Mouse (Mus musculus) CD4-positive helper T cell, adult 2 months (primary cell): ENCODE data around the gene Zic5.

Experiments
- DNase-seq: peaks from one replicate; pipeline ENCODE4 v3.0.0-alpha.2; 2012; ENCODE audit warnings: low read depth, missing footprints, low spot score

Gene Zic5

GRCm38 (mm10) chr14:122427654-122428053, 37.8 kb downstream of the Zic5 start:
- DNase-seq, result no peak

GRCm38 (mm10) chr14:122427204-122427560, 38.3 kb downstream of the Zic5 start:
- no peak for DNase-seq

GRCm38 (mm10) chr14:122426529-122427203, 38.8 kb downstream of the Zic5 start:
- DNase-seq, result no peak

- DNase-seq, result no peak
Observed at GRCm38 (mm10) chr14:122424441-122424840, 41.0 kb downstream of the Zic5 start.

GRCm38 (mm10) chr14:122416166-122416771, 49.2 kb downstream of the Zic5 start:
- DNase-seq, result no peak

GRCm38 (mm10) chr14:122414786-122415185, 50.7 kb downstream of the Zic5 start:
- no peak for DNase-seq

- DNase-seq, result no peak
Observed at GRCm38 (mm10) chr14:122413542-122413928, 51.9 kb downstream of the Zic5 start.

- DNase-seq, result no peak
Observed at GRCm38 (mm10) chr14:122412841-122413541, 52.5 kb downstream of the Zic5 start.
